Mouse (Mus musculus) lung, embryonic 14.5 days (tissue): ENCODE measurements around the gene Prickle2. TPM values are rescaled to one million over a fixed set of nuclear protein-coding genes. Genes with fewer than 3 reads are reported as not detected.

Source experiments
- ATAC-seq: fragments of 200-750 bp; cut with Nextera tagmentation; 2 replicates; pipeline ENCODE4 v1.8.0; 2017; ENCODE audit warnings: mild to moderate bottlenecking, moderate TSS enrichment, moderate library complexity; ENCODE audit not compliant: insufficient read depth
- DNase-seq: peaks from one replicate; pipeline ENCODE4 v3.0.0-alpha.2; 2015
- H3K27ac ChIP-seq: fragments of 300-500 bp; sonication (generic); 2 replicates; pipeline ENCODE4 v1.5.1; 2014; ENCODE audit warnings: low read depth, mild to moderate bottlenecking, moderate library complexity
- H3K27me3 ChIP-seq: fragments of 300-500 bp; sonication (generic); 2 replicates; pipeline ENCODE4 v1.6.1; 2014; ENCODE audit warnings: low read length, control low read depth; ENCODE audit not compliant: insufficient read depth
- H3K36me3 ChIP-seq: fragments of 300-500 bp; sonication (generic); 2 replicates; pipeline ENCODE4 v1.6.1; 2014; ENCODE audit warnings: control low read depth; ENCODE audit not compliant: insufficient read depth
- H3K4me1 ChIP-seq: fragments of 300-500 bp; sonication (generic); 2 replicates; pipeline ENCODE4 v1.6.1; 2014; ENCODE audit warnings: antibody characterized with exemption, control low read depth; ENCODE audit not compliant: insufficient read depth
- H3K4me2 ChIP-seq: fragments of 300-500 bp; sonication (generic); 2 replicates; pipeline ENCODE4 v1.6.1; 2014; ENCODE audit warnings: mild to moderate bottlenecking
- H3K4me3 ChIP-seq: fragments of 300-500 bp; sonication (generic); 2 replicates; pipeline ENCODE4 v1.5.1; 2014; ENCODE audit warnings: low read depth, low read length
- H3K9ac ChIP-seq: fragments of 300-500 bp; sonication (generic); 2 replicates; pipeline ENCODE4 v1.6.1; 2014
- H3K9me3 ChIP-seq: fragments of 300-500 bp; sonication (generic); 2 replicates; pipeline ENCODE4 v1.6.1; 2016; ENCODE audit warnings: low read depth, low read length, control low read depth
- CTCF ChIP-seq: IDR thresholded peaks from 2 replicates; pipeline ENCODE4 v1.5.1; 2016; ENCODE audit warnings: antibody characterized with exemption, low read depth
- WGBS: fragments of 180-500 bp; shearing (Covaris S2); extraction: QIAGEN DNeasy Blood & Tissue Kit; methylation state at CpG from one replicate; pipeline ENCODE4 v1.1.7; 2014; 5-methylcytosine and 5-hydroxymethylcytosine counted together
- polyA plus RNA-seq: library from polyadenylated mRNA; unstranded; fragments of >200 nt; fragmentation: Nextera tagmentation; extraction: Ambion mirVana; gene quantifications from 2 replicates; pipeline ENCODE4 v1.2.1, GENCODE M21; 2014

Prickle2 gene
- polyA plus RNA-seq, 1 experiment from 2014 or later = 11.0 TPM

DNA sequence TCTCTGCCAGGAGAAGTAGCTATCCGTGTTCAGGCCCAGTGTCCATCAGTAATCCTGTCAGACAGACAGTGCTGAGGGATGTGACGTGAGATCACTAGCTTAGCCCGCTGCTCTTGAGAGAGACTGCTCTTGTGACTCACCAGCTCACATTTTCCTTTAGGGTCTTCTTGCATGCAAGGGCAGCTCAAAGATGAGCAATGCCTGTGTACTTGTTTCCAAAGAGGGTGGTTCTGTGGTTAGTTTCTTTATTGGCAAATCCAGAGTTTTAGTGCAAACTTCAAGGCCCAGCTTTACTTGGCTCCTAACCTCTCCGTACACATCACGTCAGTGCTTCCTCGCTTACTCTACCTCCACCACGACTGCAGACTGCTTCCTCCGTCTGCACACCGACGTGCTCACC, 324.9 kb downstream of the Prickle2 start:
- H3K27ac ChIP-seq = no peak overlapping the region

DNA sequence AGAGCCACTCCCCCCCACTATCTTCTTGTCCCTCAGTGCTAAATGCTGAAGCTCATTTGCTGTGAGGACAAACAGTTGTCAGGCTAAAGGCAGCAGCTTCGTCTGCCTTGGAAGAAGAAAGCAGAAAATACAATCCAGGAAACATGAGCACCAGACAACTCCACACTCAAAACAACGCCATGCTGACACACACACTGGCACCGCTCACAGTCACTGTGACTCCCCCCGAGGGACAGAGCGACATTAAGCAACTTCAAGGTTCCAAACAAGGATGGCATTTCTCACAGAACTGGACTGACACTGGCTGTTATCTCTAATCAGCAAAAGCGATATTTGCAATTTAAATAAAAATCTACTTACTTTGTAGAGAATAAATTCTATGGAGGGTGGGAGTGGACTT, 331.1 kb downstream of the Prickle2 start:
- ATAC-seq (no peak), DNase-seq (no peak)
- Histone ChIP-seq H3K27me3 (no peaks in the 10 kb centered on the region), H3K36me3 (peaks cover 14% of the 10 kb centered on the region), H3K4me2 (no peak overlapping the region), H3K4me1 (peaks cover 2% of the 10 kb centered on the region; the same call in 1 of the 2 replicates), H3K4me3 (no peak overlapping the region), H3K27ac (no peak overlapping the region), H3K9me3 (no peaks in the 10 kb centered on the region), H3K9ac (no peak overlapping the region)
- no peak for TF ChIP-seq CTCF
- WGBS = 77% methylated on average over 6 of the region's 6 CpGs

More for the DNA sequence above, 324.9 kb downstream of the Prickle2 start:
- DNase-seq (no peak), ATAC-seq (no peak)
- 78% methylated on average over 10 of the region's 10 CpGs for WGBS
- Histone ChIP-seq H3K36me3 (peaks cover 5% of the 10 kb centered on the region), H3K4me3 (no peak overlapping the region), H3K9ac (no peak overlapping the region), H3K27me3 (no peaks in the 10 kb centered on the region), H3K9me3 (no peaks in the 10 kb centered on the region), H3K4me1 (no peaks in the 10 kb centered on the region; the same call in 1 of the 2 replicates), H3K4me2 (no peak overlapping the region)
- no peak for TF ChIP-seq CTCF

DNA sequence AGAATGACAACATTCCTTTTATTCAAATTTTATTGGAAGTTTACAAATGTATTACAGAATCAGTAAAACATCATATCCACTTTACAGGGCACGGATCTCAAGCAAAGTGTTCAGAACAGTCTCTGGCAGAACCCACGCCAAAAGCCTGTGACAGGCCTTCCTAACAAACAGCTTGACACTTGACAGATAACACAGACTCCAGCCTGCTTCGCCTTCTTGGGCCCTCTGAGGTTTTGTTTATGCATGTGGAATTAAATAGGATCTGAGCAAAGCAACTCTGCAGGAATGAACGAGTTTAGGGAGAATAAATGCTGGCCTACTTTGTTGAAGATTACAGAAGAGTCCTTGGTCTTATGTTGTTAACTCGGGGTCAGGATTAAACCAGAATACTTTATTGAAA, 335.1 kb downstream of the Prickle2 start:
- ATAC-seq = no peak
- H3K27ac ChIP-seq = no peak overlapping the region
- no peaks in the 10 kb centered on the region; the same call in 1 of the 2 replicates for H3K9me3 ChIP-seq
- H3K36me3 ChIP-seq = peaks cover 8% of the 10 kb centered on the region; the same call in 1 of the 2 replicates
- H3K27me3 ChIP-seq = no peaks in the 10 kb centered on the region
- no peak overlapping the region for H3K4me3 ChIP-seq
- TF ChIP-seq CTCF = no peak
- peak; percentile 49 for DNase-seq
- no peak overlapping the region for H3K4me2 ChIP-seq
- no peak overlapping the region for H3K9ac ChIP-seq
- peaks cover 2% of the 10 kb centered on the region; the same call in 1 of the 2 replicates for H3K4me1 ChIP-seq
- 30% methylated on average over 5 of the region's 5 CpGs for WGBS

DNA sequence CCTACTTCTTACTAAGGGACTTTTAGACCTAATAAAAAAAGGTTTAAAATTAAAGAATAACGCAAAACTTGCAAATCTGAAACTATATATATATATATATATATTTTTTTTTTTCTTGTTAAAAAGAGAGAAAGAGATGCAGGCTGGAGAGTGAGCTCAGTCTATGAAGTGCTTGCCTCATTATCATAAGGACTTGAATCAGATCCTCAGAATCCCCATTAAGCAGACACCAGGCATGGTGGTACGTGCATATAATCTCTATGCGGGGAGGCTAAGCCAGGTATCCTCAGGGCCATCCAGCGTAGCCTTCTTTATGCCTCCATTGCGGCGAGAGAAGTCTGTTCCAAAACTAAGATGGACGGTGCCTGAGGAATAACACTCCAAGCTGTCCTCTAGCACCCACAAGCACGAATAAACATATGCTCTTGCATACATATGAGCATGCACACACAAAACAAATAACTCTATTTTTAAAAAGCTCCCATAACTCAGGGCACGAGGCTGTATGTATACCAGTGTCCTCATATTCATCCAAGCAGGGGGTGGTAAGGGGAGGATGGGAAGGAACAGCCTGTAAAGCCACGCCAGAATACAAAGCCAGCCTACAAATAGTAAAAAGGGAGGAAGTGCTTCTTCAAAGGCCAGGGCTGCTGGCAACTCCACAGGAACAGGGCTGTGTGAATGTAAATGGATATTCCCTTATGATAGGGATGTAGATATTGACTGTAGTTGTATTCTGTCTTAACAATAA, 358.5 kb downstream of the Prickle2 start:
- H3K9ac ChIP-seq = no peak overlapping the region
- no peaks in the 10 kb centered on the region for H3K4me1 ChIP-seq
- ATAC-seq = no peak
- no peaks in the 10 kb centered on the region for H3K9me3 ChIP-seq
- no peaks in the 10 kb centered on the region for H3K36me3 ChIP-seq
- H3K4me2 ChIP-seq = no peak overlapping the region
- WGBS = 76% methylated on average over 10 of the region's 10 CpGs
- no peaks in the 10 kb centered on the region for H3K27me3 ChIP-seq
- no peak for TF ChIP-seq CTCF
- no peak overlapping the region for H3K4me3 ChIP-seq
- no peak for DNase-seq
- H3K27ac ChIP-seq = no peak overlapping the region

DNA sequence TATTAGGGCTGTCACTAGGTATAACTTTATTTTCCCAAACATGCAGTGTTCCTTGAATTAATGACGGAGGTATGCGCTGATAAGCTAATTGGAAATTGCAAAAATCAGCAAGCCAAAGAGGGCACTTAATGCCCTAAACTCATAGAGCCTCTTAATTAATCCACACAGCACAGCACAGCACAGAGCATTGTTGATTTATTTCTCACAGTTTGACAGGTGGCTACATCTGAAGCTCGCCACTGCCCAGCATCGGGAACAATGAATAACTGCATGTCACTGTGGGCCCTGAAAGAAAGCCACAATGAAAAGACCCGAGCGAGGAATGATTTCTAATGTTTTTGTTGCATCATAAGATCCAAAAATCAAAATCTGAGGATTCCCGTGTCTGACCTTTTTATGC, 359.2 kb downstream of the Prickle2 start:
- WGBS = 61% methylated on average over 7 of the region's 7 CpGs
- Histone ChIP-seq H3K4me3 (no peak overlapping the region), H3K4me2 (no peak overlapping the region), H3K4me1 (no peaks in the 10 kb centered on the region), H3K27ac (no peak overlapping the region), H3K36me3 (no peaks in the 10 kb centered on the region), H3K9ac (no peak overlapping the region), H3K27me3 (no peaks in the 10 kb centered on the region), H3K9me3 (no peaks in the 10 kb centered on the region)
- DNase-seq = no peak
- ATAC-seq = no peak
- TF ChIP-seq CTCF = no peak

GRCm38 (mm10) chr6:92345151-92345550, 360.8 kb downstream of the Prickle2 start:
- Histone ChIP-seq H3K27ac (no peak overlapping the region), H3K4me3 (no peak overlapping the region), H3K9me3 (no peaks in the 10 kb centered on the region), H3K36me3 (no peaks in the 10 kb centered on the region), H3K9ac (no peak overlapping the region), H3K27me3 (no peaks in the 10 kb centered on the region), H3K4me2 (no peak overlapping the region), H3K4me1 (no peaks in the 10 kb centered on the region)
- TF ChIP-seq CTCF = no peak
- DNase-seq = peak; percentile 34
- WGBS = 45% methylated on average over 2 of the region's 2 CpGs
- ATAC-seq = no peak

DNA sequence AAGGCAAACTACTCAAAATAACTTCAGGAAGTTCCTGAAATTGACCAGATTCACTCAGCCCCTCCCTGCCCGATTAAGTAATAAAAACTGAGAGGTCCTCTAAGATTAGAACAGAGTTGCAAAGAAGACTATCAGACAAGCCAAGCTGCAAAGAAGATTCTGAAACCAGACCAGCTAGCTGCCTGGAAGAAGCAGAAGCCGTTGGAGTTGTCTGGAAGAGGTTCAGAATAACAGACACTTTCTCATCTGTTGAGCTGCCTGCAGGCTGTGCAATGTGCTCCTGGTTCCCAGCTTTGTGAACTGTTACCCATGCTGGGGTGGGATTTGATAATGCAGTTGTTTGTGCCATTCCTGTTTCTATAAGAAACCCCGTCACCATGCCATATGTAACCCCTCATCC, 361.4 kb downstream of the Prickle2 start:
- ATAC-seq = no peak
- Histone ChIP-seq H3K4me2 (no peak overlapping the region), H3K4me3 (no peak overlapping the region), H3K4me1 (no peaks in the 10 kb centered on the region), H3K27me3 (no peaks in the 10 kb centered on the region), H3K36me3 (no peaks in the 10 kb centered on the region), H3K9ac (no peak overlapping the region), H3K27ac (no peak overlapping the region), H3K9me3 (no peaks in the 10 kb centered on the region)
- DNase-seq = no peak
- WGBS = 71% methylated on average over 3 of the region's 3 CpGs
- no peak for TF ChIP-seq CTCF

Other genes starting within 250 kb of the Prickle2 start
- 0.68 and 1.1 TPM in 2 replicates for gene A730049H05Rik, start 110.3 kb upstream of the Prickle2 start, polyA plus RNA-seq
- gene Gm15737, start 163.2 kb upstream of the Prickle2 start, polyA plus RNA-seq = 0.16 and 0.20 TPM in 2 replicates
- gene Adamts9, start 237.3 kb upstream of the Prickle2 start, polyA plus RNA-seq = 12.1 and 13.8 TPM in 2 replicates